In the genomic region with DNA sequence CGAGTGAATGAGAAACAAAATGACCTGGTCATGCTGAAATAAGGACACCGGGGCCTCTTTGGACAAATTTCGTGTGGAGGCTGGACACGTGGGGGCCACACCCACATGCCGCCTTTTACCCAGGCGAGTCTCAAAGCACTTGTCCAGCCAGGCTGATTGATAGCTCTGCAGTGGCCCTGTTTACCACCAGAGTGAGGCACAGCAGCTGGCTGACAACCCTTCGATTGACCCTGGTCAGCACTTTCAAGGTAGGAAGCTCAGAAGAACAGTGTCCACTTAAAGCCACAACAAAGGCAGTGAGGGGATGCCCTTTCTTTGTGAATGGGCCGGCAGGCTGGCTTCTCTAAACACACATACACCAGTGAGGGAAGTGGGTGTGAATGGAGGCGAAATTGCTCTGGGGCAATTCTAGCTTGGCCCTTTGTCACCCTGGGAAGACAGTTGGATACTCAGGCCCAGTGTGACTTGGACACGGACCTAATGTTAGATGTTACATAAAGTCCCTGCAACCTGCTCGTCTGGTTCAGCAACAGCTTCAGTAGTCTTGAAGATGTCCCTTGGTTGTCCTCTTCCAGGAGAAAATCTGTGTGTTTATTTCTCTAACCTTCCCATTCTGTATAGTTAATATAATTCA, we compare ENCODE assay signal across 20 mouse cellular contexts.
A peak's percentile ranks its signal among the peaks of the same experiment; 100 is the strongest.
DNase-seq lines count a peak whose midpoint lies in the region; ATAC-seq lines count a peak whose summit lies in the region.
"Had no signal": no experiment of that assay in that cellular context is flagged by ENCODE, and none has a peak within 500 bp of the region (broad histone marks: within the 10 kb centered on the region; RNA-seq: fewer than 3 reads in every experiment).

No protein-coding gene starts in this region.

- H3K4me1 ChIP-seq in kidney, embryonic 14.5 days (ENCODE audit: control insufficient read depth, insufficient read depth, low read length): peaks cover 5% of the 10 kb centered on the region; the same call in 1 of the 2 replicates
- peaks cover 14% of the 10 kb centered on the region for H3K4me1 ChIP-seq in kidney, embryonic 16.5 days (ENCODE audit: insufficient read depth, low read length)
- H3K4me1 ChIP-seq in brown adipose tissue, adult 24 weeks (ENCODE audit: control insufficient read depth, insufficient read depth, insufficient read length, low read length): peaks cover 11% of the 10 kb centered on the region
- peaks cover 34% of the 10 kb centered on the region for H3K4me1 ChIP-seq in limb, embryonic 10.5 days

- no peak overlapping the region for H3K9ac ChIP-seq in kidney, embryonic 14.5 days (ENCODE audit: low read depth, low read length)
- no peak overlapping the region for H3K9ac ChIP-seq in kidney, embryonic 16.5 days (replicated peaks; ENCODE audit: low read length)
- H3K9ac ChIP-seq: embryonic facial prominence, embryonic 12.5 days; limb, embryonic 15.5 days had no signal

- peak; percentile 30 for DNase-seq in adrenal gland, adult 2 months
- no peak for DNase-seq in adrenal gland, adult 18-20 months (ENCODE audit: low spot score in 2 of 2)
- peak; percentile 47 for DNase-seq in limb, embryonic 10.5 days (ENCODE audit: low spot score)
- DNase-seq in cerebellum, adult 9-10 months: no peak
- DNase-seq in cerebellum, adult 11 months: no peak
- DNase-seq: cerebellum, postnatal 14 days; gastrocnemius, postnatal 14 days; heart, postnatal 10 days; lung, postnatal 10 days; retina, postnatal 1 day; thymus, postnatal 4 days had no signal

- peak; percentile 60; the same call in 1 of the 2 replicates for ATAC-seq in kidney, embryonic 14.5 days (ENCODE audit: low FRiP score, low TSS enrichment)
- ATAC-seq in kidney, embryonic 16.5 days (ENCODE audit: low FRiP score, low TSS enrichment): no peak
- ATAC-seq: CD4-positive, CD25-positive, alpha-beta regulatory T cell, adult 4 months; hindbrain, embryonic 16.5 days had no signal

- no peaks in the 10 kb centered on the region for H3K36me3 ChIP-seq in kidney, embryonic 14.5 days (ENCODE audit: control insufficient read depth, insufficient read depth, low read length)
- H3K36me3 ChIP-seq in kidney, embryonic 16.5 days (ENCODE audit: insufficient read depth, low read length): no peaks in the 10 kb centered on the region
- no peaks in the 10 kb centered on the region for H3K36me3 ChIP-seq in limb, embryonic 10.5 days
- H3K36me3 ChIP-seq: embryonic facial prominence, embryonic 12.5 days; G1E; limb, embryonic 15.5 days had no signal

- H3K4me2 ChIP-seq in kidney, embryonic 14.5 days (replicated peaks; ENCODE audit: low read depth, low read length): no peak overlapping the region
- no peak overlapping the region for H3K4me2 ChIP-seq in kidney, embryonic 16.5 days (replicated peaks; ENCODE audit: low read depth, low read length)
- H3K4me2 ChIP-seq: embryonic facial prominence, embryonic 12.5 days; limb, embryonic 15.5 days; midbrain, embryonic 11.5 days had no signal

- WGBS in kidney, embryonic 14.5 days: 15% methylated on average over 11 of the region's 11 CpGs
- 27% methylated on average over 11 of the region's 11 CpGs for WGBS in kidney, embryonic 16.5 days
- WGBS in limb, embryonic 10.5 days: 11% methylated on average over 11 of the region's 11 CpGs

- no peak overlapping the region for H3K4me3 ChIP-seq in kidney, embryonic 14.5 days (ENCODE audit: low read length)
- no peak overlapping the region for H3K4me3 ChIP-seq in kidney, embryonic 16.5 days (ENCODE audit: low read length)
- no peak overlapping the region for H3K4me3 ChIP-seq in brown adipose tissue, adult 24 weeks (ENCODE audit: insufficient read depth, low read depth, low read length)
- no peak overlapping the region for H3K4me3 ChIP-seq in limb, embryonic 10.5 days
- H3K4me3 ChIP-seq: embryonic facial prominence, embryonic 12.5 days; limb, embryonic 15.5 days had no signal

- no peak overlapping the region for H3K27ac ChIP-seq in kidney, embryonic 14.5 days (ENCODE audit: low read depth, low read length)
- H3K27ac ChIP-seq in kidney, embryonic 16.5 days (ENCODE audit: low read length): no peak overlapping the region
- H3K27ac ChIP-seq in brown adipose tissue, adult 24 weeks (replicated peaks; ENCODE audit: low read depth, low read length): peak overlapping the region; percentile 60
- peak overlapping the region; percentile 61; the same call in 1 of the 2 replicates for H3K27ac ChIP-seq in limb, embryonic 10.5 days
- H3K27ac ChIP-seq: embryonic facial prominence, embryonic 12.5 days; limb, embryonic 15.5 days had no signal

- no peaks in the 10 kb centered on the region for H3K27me3 ChIP-seq in kidney, embryonic 14.5 days (ENCODE audit: control insufficient read depth, insufficient read depth, low read length)
- H3K27me3 ChIP-seq in kidney, embryonic 16.5 days (ENCODE audit: insufficient read depth, low read length): no peaks in the 10 kb centered on the region
- no peaks in the 10 kb centered on the region for H3K27me3 ChIP-seq in limb, embryonic 10.5 days (ENCODE audit: low read depth, poor library complexity, severe bottlenecking)
- H3K27me3 ChIP-seq: limb, embryonic 15.5 days had no signal

- no peaks in the 10 kb centered on the region for H3K9me3 ChIP-seq in kidney, embryonic 14.5 days (ENCODE audit: control insufficient read depth, low read length)
- H3K9me3 ChIP-seq in kidney, embryonic 16.5 days (ENCODE audit: low read length): no peaks in the 10 kb centered on the region
- H3K9me3 ChIP-seq in limb, embryonic 10.5 days (replicated peaks): no peaks in the 10 kb centered on the region
- H3K9me3 ChIP-seq: embryonic facial prominence, embryonic 12.5 days; G1E; limb, embryonic 15.5 days had no signal

Comparison
In these comparisons a context has a peak if more than half of its experiments do, and no peak if none do; other contexts are left out.
1. DNase-seq: peak in adrenal gland, adult 2 months (single experiment) and limb, embryonic 10.5 days (single experiment); none in adrenal gland, adult 18-20 months (0 of 2), cerebellum, adult 9-10 months (single experiment) and cerebellum, adult 11 months (single experiment).
2. H3K27ac ChIP-seq: peak in brown adipose tissue, adult 24 weeks (single experiment) and limb, embryonic 10.5 days (single experiment); none in kidney, embryonic 14.5 days (single experiment) and kidney, embryonic 16.5 days (single experiment).